Mouse (Mus musculus) intestine, embryonic 15.5 days (tissue): ENCODE measurements at regions not wholly inside any gene's neighbourhood (a gene's known extent, or its start where the extent isn't known, plus 50 kb on each side); places are given as distances from the start of the nearest gene placed in this dataset.

Experiments
- ATAC-seq: fragments of 200-750 bp; cut with Nextera tagmentation; 2 replicates; pipeline ENCODE4 v1.8.0; 2017; ENCODE audit warnings: moderate TSS enrichment, moderate library complexity
- H3K27ac ChIP-seq: fragments of 300-500 bp; sonication (generic); 2 replicates; pipeline ENCODE4 v1.5.1; 2015; ENCODE audit warnings: mild to moderate bottlenecking, inconsistent platforms
- H3K27me3 ChIP-seq: fragments of 300-500 bp; sonication (generic); replicated peaks from 2 replicates; pipeline ENCODE4 v1.6.1; 2015; ENCODE audit warnings: inconsistent platforms
- H3K36me3 ChIP-seq: fragments of 300-500 bp; sonication (generic); 2 replicates; pipeline ENCODE4 v1.6.1; 2015; ENCODE audit warnings: inconsistent platforms
- H3K4me1 ChIP-seq: fragments of 300-500 bp; sonication (generic); replicated peaks from 2 replicates; pipeline ENCODE4 v1.6.1; 2015; ENCODE audit warnings: inconsistent platforms
- H3K4me2 ChIP-seq: fragments of 300-500 bp; sonication (generic); replicated peaks from 2 replicates; pipeline ENCODE4 v1.6.1; 2015; ENCODE audit warnings: mild to moderate bottlenecking, inconsistent platforms
- H3K4me3 ChIP-seq: fragments of 300-500 bp; sonication (generic); replicated peaks from 2 replicates; pipeline ENCODE4 v1.5.1; 2015; ENCODE audit warnings: inconsistent platforms
- H3K9ac ChIP-seq: fragments of 300-500 bp; sonication (generic); 2 replicates; pipeline ENCODE4 v1.6.1; 2015; ENCODE audit warnings: inconsistent platforms
- H3K9me3 ChIP-seq: fragments of 300-500 bp; sonication (generic); 2 replicates; pipeline ENCODE4 v1.6.1; 2016; ENCODE audit warnings: inconsistent platforms
- WGBS: fragments of 180-500 bp; shearing (Covaris S2); methylation state at CpG from one replicate; pipeline ENCODE4 v1.1.7; 2015; 5-methylcytosine and 5-hydroxymethylcytosine counted together

GRCm38 (mm10) chr13:28508184-28508583 is 250.9 kb downstream of the Gm11361 start:
- 45% methylated on average over 2 of the region's 2 CpGs for WGBS
- Histone ChIP-seq H3K4me3 (no peak overlapping the region), H3K9ac (no peak overlapping the region), H3K4me1 (peaks cover 7% of the 10 kb centered on the region; the same call in 1 of the 2 replicates), H3K27ac (peak overlapping the region; percentile 39), H3K27me3 (no peaks in the 10 kb centered on the region), H3K36me3 (no peaks in the 10 kb centered on the region), H3K9me3 (no peaks in the 10 kb centered on the region), H3K4me2 (no peak overlapping the region)
- no peak for ATAC-seq

GRCm38 (mm10) chr13:28507783-28508182 is 250.5 kb downstream of the Gm11361 start:
- Histone ChIP-seq H3K4me2 (no peak overlapping the region), H3K9ac (no peak overlapping the region), H3K27me3 (no peaks in the 10 kb centered on the region), H3K9me3 (no peaks in the 10 kb centered on the region), H3K4me1 (peaks cover 7% of the 10 kb centered on the region; the same call in 1 of the 2 replicates), H3K36me3 (no peaks in the 10 kb centered on the region), H3K4me3 (no peak overlapping the region), H3K27ac (peak overlapping the region; percentile 39)
- WGBS = 33% methylated on average over 5 of the region's 5 CpGs
- peak; percentile 58; the same call in 1 of the 2 replicates for ATAC-seq

- no peak overlapping the region for H3K9ac ChIP-seq
- no peaks in the 10 kb centered on the region for H3K27me3 ChIP-seq
- no peak overlapping the region for H3K4me3 ChIP-seq
- 47% methylated on average over 3 of the region's 3 CpGs for WGBS
- H3K4me1 ChIP-seq = peaks cover 12% of the 10 kb centered on the region; the same call in 1 of the 2 replicates
- no peaks in the 10 kb centered on the region for H3K9me3 ChIP-seq
- ATAC-seq = peak; percentile 62; the same call in 1 of the 2 replicates
- no peaks in the 10 kb centered on the region for H3K36me3 ChIP-seq
- H3K4me2 ChIP-seq = no peak overlapping the region
- H3K27ac ChIP-seq = peak overlapping the region; percentile 15; the same call in 1 of the 2 replicates
Observed at GRCm38 (mm10) chr13:28504340-28504739, 247.0 kb downstream of the Gm11361 start.

GRCm38 (mm10) chr13:28502171-28502570 is 244.8 kb downstream of the Gm11361 start:
- no peaks in the 10 kb centered on the region for H3K9me3 ChIP-seq
- peak; percentile 72; the same call in 1 of the 2 replicates for ATAC-seq

GRCm38 (mm10) chr13:28500697-28501096 is 243.4 kb downstream of the Gm11361 start:
- Histone ChIP-seq H3K9me3 (no peaks in the 10 kb centered on the region), H3K27me3 (no peaks in the 10 kb centered on the region), H3K36me3 (no peaks in the 10 kb centered on the region), H3K4me2 (no peak overlapping the region), H3K4me3 (no peak overlapping the region), H3K4me1 (peaks cover 4% of the 10 kb centered on the region; the same call in 1 of the 2 replicates), H3K9ac (no peak overlapping the region), H3K27ac (no peak overlapping the region)
- no peak for ATAC-seq
- 90% methylated on average over 6 of the region's 6 CpGs for WGBS

More at GRCm38 (mm10) chr13:28502171-28502570, 244.8 kb downstream of the Gm11361 start:
- no peak overlapping the region for H3K4me2 ChIP-seq
- no peaks in the 10 kb centered on the region for H3K27me3 ChIP-seq
- H3K4me1 ChIP-seq = peaks cover 4% of the 10 kb centered on the region; the same call in 1 of the 2 replicates
- no peak overlapping the region for H3K9ac ChIP-seq
- WGBS = 39% methylated on average over 2 of the region's 2 CpGs
- H3K4me3 ChIP-seq = no peak overlapping the region
- H3K27ac ChIP-seq = no peak overlapping the region
- no peaks in the 10 kb centered on the region for H3K36me3 ChIP-seq

- WGBS = 91% methylated on average over 4 of the region's 4 CpGs
- ATAC-seq = no peak
Observed at GRCm38 (mm10) chr13:28497483-28497882, 240.2 kb downstream of the Gm11361 start.

GRCm38 (mm10) chr13:28492015-28492414 is 234.7 kb downstream of the Gm11361 start:
- no peak for ATAC-seq
- 81% methylated on average over 2 of the region's 2 CpGs for WGBS
- Histone ChIP-seq H3K9ac (no peak overlapping the region), H3K4me1 (no peaks in the 10 kb centered on the region), H3K27ac (no peak overlapping the region), H3K4me3 (no peak overlapping the region), H3K27me3 (no peaks in the 10 kb centered on the region), H3K9me3 (no peaks in the 10 kb centered on the region), H3K36me3 (no peaks in the 10 kb centered on the region), H3K4me2 (no peak overlapping the region)

More at GRCm38 (mm10) chr13:28497483-28497882, 240.2 kb downstream of the Gm11361 start:
- peaks cover 4% of the 10 kb centered on the region; the same call in 1 of the 2 replicates for H3K4me1 ChIP-seq
- H3K4me3 ChIP-seq = no peak overlapping the region
- H3K27me3 ChIP-seq = no peaks in the 10 kb centered on the region
- H3K27ac ChIP-seq = no peak overlapping the region
- no peaks in the 10 kb centered on the region for H3K9me3 ChIP-seq
- no peaks in the 10 kb centered on the region for H3K36me3 ChIP-seq
- H3K4me2 ChIP-seq = no peak overlapping the region
- no peak overlapping the region for H3K9ac ChIP-seq

- Histone ChIP-seq H3K4me1 (no peaks in the 10 kb centered on the region), H3K36me3 (no peaks in the 10 kb centered on the region), H3K4me3 (no peak overlapping the region), H3K27me3 (no peaks in the 10 kb centered on the region), H3K27ac (0 out of 2 replicates have a peak overlapping the region, but pooled peaks have one; percentile 22), H3K9me3 (no peaks in the 10 kb centered on the region), H3K4me2 (no peak overlapping the region), H3K9ac (no peak overlapping the region)
- ATAC-seq = peak; percentile 91
- 73% methylated on average over 3 of the region's 3 CpGs for WGBS
Observed at GRCm38 (mm10) chr13:28483727-28484126, 226.4 kb downstream of the Gm11361 start.

GRCm38 (mm10) chr13:28481224-28481965 is 224.1 kb downstream of the Gm11361 start:
- no peak overlapping the region for H3K4me2 ChIP-seq
- no peaks in the 10 kb centered on the region for H3K36me3 ChIP-seq
- WGBS = 70% methylated on average over 7 of the region's 7 CpGs
- no peaks in the 10 kb centered on the region for H3K4me1 ChIP-seq
- no peaks in the 10 kb centered on the region for H3K9me3 ChIP-seq
- no peaks in the 10 kb centered on the region for H3K27me3 ChIP-seq
- ATAC-seq = no peak
- no peak overlapping the region for H3K4me3 ChIP-seq
- H3K9ac ChIP-seq = no peak overlapping the region
- H3K27ac ChIP-seq = no peak overlapping the region

- Histone ChIP-seq H3K4me2 (no peak overlapping the region), H3K27ac (no peak overlapping the region), H3K4me1 (no peaks in the 10 kb centered on the region), H3K36me3 (no peaks in the 10 kb centered on the region), H3K27me3 (no peaks in the 10 kb centered on the region), H3K9me3 (no peaks in the 10 kb centered on the region), H3K9ac (no peak overlapping the region), H3K4me3 (no peak overlapping the region)
- WGBS = 82% methylated on average over 2 of the region's 2 CpGs
- ATAC-seq = no peak
Observed at GRCm38 (mm10) chr13:28466151-28466550, 208.8 kb downstream of the Gm11361 start.

- Histone ChIP-seq H3K4me1 (no peaks in the 10 kb centered on the region), H3K36me3 (no peaks in the 10 kb centered on the region), H3K9ac (no peak overlapping the region), H3K27ac (no peak overlapping the region), H3K27me3 (no peaks in the 10 kb centered on the region), H3K9me3 (no peaks in the 10 kb centered on the region), H3K4me2 (no peak overlapping the region), H3K4me3 (no peak overlapping the region)
- ATAC-seq = no peak
- WGBS = 80% methylated on average over 2 of the region's 2 CpGs
Observed at GRCm38 (mm10) chr13:28465187-28465880, 208.0 kb downstream of the Gm11361 start.

GRCm38 (mm10) chr13:28461281-28461680 is 204.0 kb downstream of the Gm11361 start:
- Histone ChIP-seq H3K4me2 (no peak overlapping the region), H3K9me3 (no peaks in the 10 kb centered on the region), H3K9ac (no peak overlapping the region), H3K4me1 (no peaks in the 10 kb centered on the region), H3K4me3 (no peak overlapping the region), H3K36me3 (no peaks in the 10 kb centered on the region), H3K27me3 (no peaks in the 10 kb centered on the region), H3K27ac (no peak overlapping the region)
- no peak for ATAC-seq
- WGBS = 88% methylated on average over 10 of the region's 10 CpGs
